Mouse (Mus musculus): Measurements from ENCODE around the gene Ankle2. TPM values are rescaled to one million over a fixed set of nuclear protein-coding genes. Genes with fewer than 3 reads are reported as not detected.
A peak's percentile ranks its signal among the peaks of the same experiment; 100 is the strongest.

Gene Ankle2
- polyA plus RNA-seq, 1 experiment: 20.4 TPM

DNA sequence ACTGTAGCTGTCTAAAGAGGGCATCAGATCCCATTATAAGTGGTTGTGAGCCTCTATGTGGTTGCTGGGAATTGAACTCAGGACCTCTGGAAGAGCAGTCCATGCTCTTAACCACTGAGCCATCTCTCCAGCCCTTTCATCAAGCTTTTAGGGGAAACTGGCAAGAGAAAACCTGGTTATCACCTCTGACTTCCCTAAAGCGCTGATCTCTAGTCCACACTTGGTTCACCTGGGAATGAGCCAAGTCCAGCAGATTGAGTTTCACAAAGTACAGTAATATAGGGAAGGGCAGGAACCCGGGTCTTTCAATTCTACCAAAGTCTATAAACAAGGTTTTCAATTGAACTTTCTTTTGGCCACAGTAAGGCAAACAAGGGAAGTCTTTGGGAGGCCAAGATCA lies 51.2 kb downstream of the Ankle2 start:
- no peak for DNase-seq (ENCODE audit: extremely low spot score in 1 of 2, low spot score in 1 of 2)

DNA sequence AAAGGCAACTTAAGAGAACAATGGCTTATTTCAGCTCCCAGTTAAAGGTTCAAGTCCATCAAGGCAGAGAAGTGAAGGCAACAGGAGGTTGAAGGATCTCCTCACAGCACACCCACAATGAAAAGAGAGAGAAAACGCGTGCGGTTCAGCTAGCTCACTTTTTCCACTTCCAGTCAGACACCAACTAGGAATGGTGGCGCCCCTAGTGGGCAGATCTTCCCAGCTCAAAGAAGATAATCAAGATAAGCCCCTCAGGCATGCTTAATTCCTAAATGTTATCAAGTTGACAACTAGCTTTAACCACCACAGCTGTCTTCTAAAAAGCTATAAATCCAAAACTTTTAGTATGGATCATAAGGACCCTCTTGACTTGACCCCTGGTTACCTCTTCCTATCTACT lies 53.7 kb downstream of the Ankle2 start:
- peak in 1 of 2 experiments; percentile 28 for DNase-seq (ENCODE audit: extremely low spot score in 1 of 2, low spot score in 1 of 2)

DNA sequence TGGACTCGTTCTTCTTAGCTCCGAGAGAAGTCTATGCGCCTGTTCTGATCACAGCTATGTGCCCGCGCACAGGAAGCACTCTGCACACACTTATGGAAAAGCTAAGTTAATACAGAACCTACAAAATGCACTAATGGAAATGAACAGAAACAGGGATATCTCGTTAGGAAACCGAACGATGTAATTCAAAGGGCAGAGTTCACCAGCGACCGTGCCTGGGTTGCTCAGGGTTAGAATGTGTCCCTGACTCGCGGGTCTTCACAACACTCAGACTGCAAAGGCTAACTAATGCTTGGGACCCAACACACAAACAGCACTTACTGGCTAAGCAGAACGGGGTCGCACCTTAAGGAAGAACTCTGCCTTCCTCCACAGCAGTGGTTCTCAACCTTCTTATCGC lies 54.4 kb downstream of the Ankle2 start:
- DNase-seq (ENCODE audit: extremely low spot score in 1 of 2, low spot score in 1 of 2): no peak

DNA sequence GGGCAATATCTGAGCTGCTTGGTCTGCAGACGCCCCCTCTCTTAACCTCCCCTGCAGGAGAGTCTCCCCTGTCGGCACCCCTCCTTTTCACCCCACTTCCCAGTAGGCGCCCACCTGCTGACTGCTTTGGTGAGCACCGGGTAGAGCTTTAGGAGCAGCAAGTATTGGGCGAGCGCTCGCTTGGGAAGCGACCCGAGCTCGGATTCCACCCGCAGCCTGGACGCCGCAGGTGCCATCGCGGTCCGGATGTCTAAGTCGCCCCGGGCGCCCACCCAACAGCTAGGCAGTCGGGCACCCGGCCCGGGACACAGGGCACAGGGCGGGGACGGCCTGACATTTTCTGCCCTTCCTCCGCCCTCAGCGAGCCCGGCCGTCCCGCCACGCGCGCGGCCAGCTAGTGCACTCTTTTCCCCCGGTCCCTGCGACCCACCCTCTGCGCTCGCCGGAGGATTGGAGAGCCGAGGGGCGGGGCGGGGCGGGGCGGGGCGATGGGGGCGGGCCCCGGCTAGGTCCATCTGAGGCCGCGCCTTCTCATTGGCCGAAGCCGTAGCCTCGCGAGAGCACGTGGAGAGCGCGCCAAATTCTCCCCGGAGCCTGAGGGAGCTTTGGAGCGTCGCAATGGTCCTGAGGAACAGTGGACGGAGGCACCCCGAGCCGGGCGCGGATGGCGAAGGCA lies 55.1 kb downstream of the Ankle2 start, which contains the start of the genes Pxmp2 and Pole:
Gene Pxmp2 (minus strand): TSS at position 417 of the 676 bp plus-strand sequence.
Gene Pole (plus strand): TSS at position 537 of the 676 bp plus-strand sequence.
- peak; percentile 49 to 81 for DNase-seq (ENCODE audit: extremely low spot score in 1 of 2, low spot score in 1 of 2)

DNA sequence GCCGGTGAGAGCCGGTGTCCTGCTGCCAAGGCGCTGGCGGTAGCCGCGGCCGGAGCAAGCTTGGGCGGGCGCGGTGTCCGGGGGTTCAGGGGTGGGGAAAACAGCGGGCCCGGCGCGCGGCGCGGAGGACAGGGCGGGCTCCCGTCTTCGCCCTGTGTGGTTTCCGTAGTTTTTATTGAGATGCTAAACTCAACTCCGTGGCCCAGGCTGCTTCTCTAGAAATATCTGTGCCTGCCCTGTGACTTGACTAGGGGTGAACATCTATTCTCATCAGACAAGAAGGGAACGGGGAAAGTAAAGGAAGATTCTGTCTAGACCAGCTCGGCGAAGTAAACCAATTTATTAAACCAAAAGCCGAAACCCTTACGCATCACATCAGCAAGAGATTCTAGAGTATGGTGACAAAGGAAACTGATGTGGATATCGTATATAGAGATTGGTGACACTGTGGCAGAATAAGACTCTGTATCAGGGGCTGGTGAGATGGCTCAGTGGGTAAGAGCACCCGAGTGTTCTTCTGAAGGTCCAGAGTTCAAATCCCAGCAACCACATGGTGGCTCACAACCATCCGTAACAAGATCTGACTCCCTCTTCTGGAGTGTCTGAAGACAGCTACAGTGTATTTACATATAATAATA lies 55.8 kb downstream of the Ankle2 start:
- DNase-seq (ENCODE audit: extremely low spot score in 1 of 2, low spot score in 1 of 2): no peak

DNA sequence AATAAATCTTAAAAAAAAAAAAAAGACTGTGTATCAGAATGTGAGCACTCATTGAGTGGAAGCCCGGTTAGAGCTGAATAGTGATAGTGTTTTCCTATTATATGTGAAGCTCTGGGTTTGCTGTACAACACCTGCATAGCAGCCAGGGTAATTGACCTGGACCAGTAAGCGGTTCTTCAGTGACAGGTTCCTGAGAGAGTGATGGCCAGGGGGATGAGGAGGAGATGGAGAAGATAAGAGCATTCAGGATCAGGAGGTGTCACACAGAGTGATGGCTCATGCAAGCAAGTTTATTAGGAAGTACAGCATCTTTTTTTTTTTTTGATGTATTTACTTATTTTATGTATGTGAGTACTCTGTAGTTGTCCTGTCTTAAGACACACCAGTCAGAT lies 56.3 kb downstream of the Ankle2 start:
- DNase-seq (ENCODE audit: extremely low spot score in 1 of 2, low spot score in 1 of 2): no peak

GRCm38 (mm10) chr5:110291649-110292048 lies 60.8 kb downstream of the Ankle2 start:
- no peak for DNase-seq (ENCODE audit: extremely low spot score in 1 of 2, low spot score in 1 of 2)

DNA sequence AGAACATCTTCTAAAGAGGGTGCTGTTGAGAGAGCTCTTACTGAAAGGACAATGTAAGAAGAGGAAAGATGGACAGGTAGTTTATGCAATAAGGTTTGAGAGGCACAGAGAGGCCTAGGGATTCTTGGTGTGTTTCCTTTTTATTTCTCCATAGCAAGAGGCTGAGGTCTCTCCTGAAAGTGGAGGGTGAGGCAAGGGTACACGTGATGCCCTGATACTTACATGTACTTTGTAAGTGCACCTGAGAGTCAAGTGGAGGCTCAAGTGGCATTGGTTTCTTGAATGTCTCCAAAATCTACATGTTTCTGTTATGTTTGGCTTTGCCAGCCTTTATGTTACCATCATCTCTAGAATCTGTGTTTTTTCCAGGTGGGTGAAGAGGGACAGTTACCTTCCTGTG lies 65.8 kb downstream of the Ankle2 start:
- no peak for DNase-seq (ENCODE audit: extremely low spot score in 1 of 2, low spot score in 1 of 2)

DNA sequence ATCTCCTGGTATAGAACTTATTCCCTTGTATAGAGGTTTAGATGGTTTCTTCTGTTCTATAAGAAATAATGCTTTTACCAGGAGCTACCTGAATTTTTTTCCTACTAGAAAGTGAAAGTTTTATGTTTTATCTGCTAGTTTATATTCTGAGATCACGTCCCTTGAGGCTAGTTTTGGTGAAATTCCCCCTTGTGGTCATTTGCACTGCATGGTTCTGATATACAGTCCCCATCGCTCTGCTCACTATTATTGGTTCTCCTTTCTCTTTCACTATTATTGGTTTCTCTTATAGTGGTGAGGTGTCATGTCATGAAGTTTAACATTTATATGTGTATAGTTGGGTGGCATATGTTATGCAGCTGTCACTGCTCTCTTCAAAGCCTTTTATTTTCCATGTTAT lies 69.8 kb downstream of the Ankle2 start:
- DNase-seq (ENCODE audit: extremely low spot score in 1 of 2, low spot score in 1 of 2): no peak

Other genes with a start within 250 kb of the Ankle2 start
- 46.2 and 56.6 TPM in 2 replicates for gene Zfp932, start 234.5 kb upstream of the Ankle2 start, polyA plus RNA-seq (2012; rRNA removed)
- 0.84 and 1.4 TPM in 2 replicates for gene Gm17655, start 158.5 kb upstream of the Ankle2 start, polyA plus RNA-seq (2012; rRNA removed)
- 0.90 and 1.2 TPM in 2 replicates for gene Gm35315, start 136.6 kb upstream of the Ankle2 start, polyA plus RNA-seq (2012; rRNA removed)
- gene Plcxd1, start 131.0 kb upstream of the Ankle2 start, polyA plus RNA-seq (2012; rRNA removed): 14.3 and 17.5 TPM in 2 replicates
- gene Gtpbp6, start 122.8 kb upstream of the Ankle2 start, polyA plus RNA-seq (2012; rRNA removed): 151 and 156 TPM in 2 replicates
- gene Zfp605, start 120.9 kb upstream of the Ankle2 start, polyA plus RNA-seq (2012; rRNA removed): 6.9 and 8.6 TPM in 2 replicates
- 78.1 and 83.8 TPM in 2 replicates for gene Chfr, start 95.2 kb upstream of the Ankle2 start, polyA plus RNA-seq (2012; rRNA removed)
- gene Golga3, start 54.3 kb upstream of the Ankle2 start, polyA plus RNA-seq (2012; rRNA removed): 17.9 and 20.8 TPM in 2 replicates
- 48.7 and 51.8 TPM in 2 replicates for gene Pgam5, start 38.9 kb downstream of the Ankle2 start, polyA plus RNA-seq (2012; rRNA removed)
- 5.6 and 8.3 TPM in 2 replicates for gene Pxmp2, start 55.2 kb downstream of the Ankle2 start, polyA plus RNA-seq (2012; rRNA removed)
- gene Pole, start 55.3 kb downstream of the Ankle2 start, polyA plus RNA-seq (2012; rRNA removed): 1.6 and 1.7 TPM in 2 replicates
- 0.14 and 0.23 TPM in 2 replicates for gene P2rx2, start 112.2 kb downstream of the Ankle2 start, polyA plus RNA-seq (2012; rRNA removed)
- not detected in 2 replicates for gene Lrcol1, start 113.7 kb downstream of the Ankle2 start, polyA plus RNA-seq (2012; rRNA removed)
- 54.9 and 60.8 TPM in 2 replicates for gene Fbrsl1, start 217.5 kb downstream of the Ankle2 start, polyA plus RNA-seq (2012; rRNA removed)

Data from frontal cortex, adult 2 months (tissue).